Mouse (Mus musculus) MEL (cell line): Measurements from ENCODE around the gene Hpdl. TPM values are rescaled to one million over a fixed set of nuclear protein-coding genes. Genes with fewer than 3 reads are reported as not detected.

ENCODE experiments used
- DNase-seq: peaks from one replicate; pipeline ENCODE4 v3.0.0; 2011; ENCODE audit warnings: low read depth, low spot score
- H3K27ac ChIP-seq: 2 replicates; pipeline ENCODE4 v1.5.1; 2012; ENCODE audit warnings: low read depth, mild to moderate bottlenecking, control low read depth, low read length, moderate library complexity; ENCODE audit not compliant: control insufficient read depth
- H3K27me3 ChIP-seq, 2 experiments: fragments of 150-350 bp in 1 of 2; sonication (generic) in 1 of 2; 2 replicates each; pipeline ENCODE4 v1.6.1; 2012; ENCODE audit warnings: low read length in 2 of 2, mild to moderate bottlenecking in 2 of 2, improper control_type of control experiment in 1 of 2, moderate library complexity in 1 of 2; ENCODE audit not compliant: insufficient read depth in 2 of 2, control insufficient read depth in 1 of 2
- H3K36me3 ChIP-seq, 2 experiments: 2 replicates each; pipeline ENCODE4 v1.6.1; 2012 to 2014; ENCODE audit warnings: low read length in 2 of 2, improper control_type of control experiment in 1 of 2, inconsistent platforms in 1 of 2, mild to moderate bottlenecking in 1 of 2; ENCODE audit not compliant: insufficient read depth in 2 of 2, control insufficient read depth in 1 of 2
- H3K4me1 ChIP-seq, 2 experiments: fragments of 150-350 bp in 1 of 2; sonication (generic) in 1 of 2; 2 replicates each; pipeline ENCODE4 v1.6.1; 2012; ENCODE audit warnings: low read length in 2 of 2, improper control_type of control experiment in 1 of 2, mild to moderate bottlenecking in 1 of 2; ENCODE audit not compliant: insufficient read depth in 2 of 2, control insufficient read depth in 1 of 2
- H3K4me3 ChIP-seq, 2 experiments: fragments of 150-350 bp in 1 of 2; sonication (generic) in 1 of 2; 2 replicates each; pipeline ENCODE4 v1.5.1; 2012; ENCODE audit warnings: low read depth in 2 of 2, low read length in 2 of 2, mild to moderate bottlenecking in 2 of 2, moderate library complexity in 2 of 2, control low read depth in 1 of 2, improper control_type of control experiment in 1 of 2; ENCODE audit not compliant: control insufficient read depth in 1 of 2, insufficient read depth in 1 of 2
- H3K79me2 ChIP-seq: 2 replicates; pipeline ENCODE4 v1.6.1; 2012; ENCODE audit warnings: mild to moderate bottlenecking, low read length, moderate library complexity; ENCODE audit not compliant: control insufficient read depth, poor library complexity, insufficient read depth
- H3K9ac ChIP-seq: 2 replicates; pipeline ENCODE4 v1.6.1; 2012; ENCODE audit warnings: low read depth, mild to moderate bottlenecking, control low read depth, low read length, moderate library complexity; ENCODE audit not compliant: control insufficient read depth, poor library complexity, severe bottlenecking
- H3K9me3 ChIP-seq: fragments of 150-350 bp; sonication (generic); replicated peaks from 2 replicates; pipeline ENCODE4 v1.6.1; 2012; ENCODE audit warnings: mild to moderate bottlenecking, low read length, improper control_type of control experiment, moderate library complexity; ENCODE audit not compliant: insufficient read depth
- BHLHE40 ChIP-seq: IDR thresholded peaks from 2 replicates; pipeline ENCODE4 v1.6.1; 2012; ENCODE audit warnings: low read depth, mild to moderate bottlenecking, inconsistent platforms, low read length, improper control_type of control experiment, borderline replicate concordance
- CHD1 ChIP-seq: IDR thresholded peaks from 2 replicates; pipeline ENCODE4 v1.6.1; 2012; ENCODE audit warnings: low read depth, mild to moderate bottlenecking, inconsistent platforms, low read length, improper control_type of control experiment
- EP300 ChIP-seq, 2 experiments: IDR thresholded peaks; 2 replicates each; pipeline ENCODE4 v1.6.1; 2011; ENCODE audit warnings: improper control_type of control experiment in 2 of 2, low read length in 2 of 2, low read depth in 1 of 2, mild to moderate bottlenecking in 1 of 2
- ETS1 ChIP-seq: IDR thresholded peaks from 2 replicates; pipeline ENCODE4 v1.6.1; 2012; ENCODE audit warnings: low read depth, mild to moderate bottlenecking, inconsistent platforms, low read length, improper control_type of control experiment, moderate library complexity
- GABPA ChIP-seq: IDR thresholded peaks from 2 replicates; pipeline ENCODE4 v1.6.1; 2012; ENCODE audit warnings: low read depth, mild to moderate bottlenecking, inconsistent platforms, low read length, improper control_type of control experiment, moderate library complexity
- JUND ChIP-seq: IDR thresholded peaks from 2 replicates; pipeline ENCODE4 v1.6.1; 2011; ENCODE audit warnings: low read depth, mild to moderate bottlenecking, improper control_type of control experiment, low read length
- MAFK ChIP-seq: IDR thresholded peaks from 2 replicates; pipeline ENCODE4 v1.6.1; 2011; ENCODE audit warnings: low read depth, mild to moderate bottlenecking, low read length, improper control_type of control experiment, borderline replicate concordance
- MAZ ChIP-seq: IDR thresholded peaks from 2 replicates; pipeline ENCODE4 v1.6.1; 2012; ENCODE audit warnings: low read depth, mild to moderate bottlenecking, inconsistent platforms, low read length, improper control_type of control experiment
- MEF2A ChIP-seq: IDR thresholded peaks from 2 replicates; pipeline ENCODE4 v1.6.1; 2014; ENCODE audit warnings: low read depth, mild to moderate bottlenecking, inconsistent platforms, low read length, improper control_type of control experiment; ENCODE audit not compliant: poor library complexity, insufficient replicate concordance, severe bottlenecking; ENCODE audit errors: extremely low read depth
- MXI1 ChIP-seq: IDR thresholded peaks from 2 replicates; pipeline ENCODE4 v1.6.1; 2011; ENCODE audit warnings: mild to moderate bottlenecking, low read depth, low read length, improper control_type of control experiment
- MYC ChIP-seq: IDR thresholded peaks from 2 replicates; pipeline ENCODE4 v1.6.1; 2011; ENCODE audit warnings: low read depth, mild to moderate bottlenecking, low read length, improper control_type of control experiment, moderate library complexity
- NELFE ChIP-seq: IDR thresholded peaks from 2 replicates; pipeline ENCODE4 v1.6.1; 2011; ENCODE audit warnings: low read depth, low read length, improper control_type of control experiment
- POLR2A ChIP-seq, 2 experiments: IDR thresholded peaks; 2 replicates each; pipeline ENCODE4 v1.6.1; 2011 to 2012; ENCODE audit warnings: low read length in 2 of 2, mild to moderate bottlenecking in 2 of 2, control low read depth in 1 of 2, improper control_type of control experiment in 1 of 2, low read depth in 1 of 2, moderate library complexity in 1 of 2; ENCODE audit not compliant: control insufficient read depth in 1 of 2, insufficient read depth in 1 of 2, poor library complexity in 1 of 2
- POLR2AphosphoS5 ChIP-seq: IDR thresholded peaks from 2 replicates; pipeline ENCODE4 v1.6.1; 2012; ENCODE audit warnings: low read depth, borderline replicate concordance, mild to moderate bottlenecking, inconsistent platforms, low read length, moderate library complexity, mixed read lengths
- RAD21 ChIP-seq: IDR thresholded peaks from 2 replicates; pipeline ENCODE4 v1.6.1; 2011; ENCODE audit warnings: mild to moderate bottlenecking, low read depth, low read length, improper control_type of control experiment
- SIN3A ChIP-seq: IDR thresholded peaks from 2 replicates; pipeline ENCODE4 v1.6.1; 2012; ENCODE audit warnings: low read length, improper control_type of control experiment, inconsistent platforms
- TAL1 ChIP-seq: IDR thresholded peaks from 2 replicates; pipeline ENCODE4 v1.6.1; 2012; ENCODE audit warnings: mild to moderate bottlenecking, inconsistent platforms, low read length, moderate library complexity, mixed read lengths
- TBP ChIP-seq: IDR thresholded peaks from 2 replicates; pipeline ENCODE4 v1.8.0; 2011; ENCODE audit warnings: low read depth, low read length, improper control_type of control experiment
- TCF12 ChIP-seq: IDR thresholded peaks from 2 replicates; pipeline ENCODE4 v1.6.1; 2014; ENCODE audit warnings: low read depth, mild to moderate bottlenecking, inconsistent platforms, low read length, improper control_type of control experiment, moderate library complexity
- USF1 ChIP-seq: IDR thresholded peaks from 2 replicates; pipeline ENCODE4 v1.6.1; 2014; ENCODE audit warnings: low read depth, mild to moderate bottlenecking, inconsistent platforms, low read length, improper control_type of control experiment, moderate library complexity
- USF2 ChIP-seq, 2 experiments: IDR thresholded peaks; 2 replicates each; pipeline ENCODE4 v1.6.1; 2011 to 2012; ENCODE audit warnings: improper control_type of control experiment in 2 of 2, low read length in 2 of 2, borderline replicate concordance in 1 of 2, inconsistent platforms in 1 of 2, low read depth in 1 of 2, mild to moderate bottlenecking in 1 of 2; ENCODE audit not compliant: insufficient read depth in 1 of 2
- ZKSCAN1 ChIP-seq: IDR thresholded peaks from 2 replicates; pipeline ENCODE4 v1.6.1; 2012; ENCODE audit warnings: low read depth, mild to moderate bottlenecking, inconsistent platforms, low read length, improper control_type of control experiment, moderate library complexity
- polyA plus RNA-seq, 2 experiments: library from polyadenylated mRNA; stranded (reverse) in 1 of 2; unstranded in 1 of 2; fragments of >175 nt in 1 of 2; fragments of >200 nt in 1 of 2; gene quantifications; 2 replicates each; pipeline versions ENCODE4 v1.2.1 to v1.2.4; 2012; ENCODE audit warnings: low replicate concordance in 2 of 2, low read depth in 1 of 2; ENCODE audit not compliant: insufficient read length in 2 of 2, insufficient read depth in 1 of 2, missing spikeins in 1 of 2
- total RNA-seq: library from RNA; depleted of rRNA; stranded (reverse); fragments of 300-350 nt; gene quantifications from 2 replicates; pipeline ENCODE4 v1.2.3, GENCODE M21; 2012

Gene Hpdl
- total and polyA plus RNA-seq, 3 experiments, result 0.14 TPM; not detected in 2

DNA sequence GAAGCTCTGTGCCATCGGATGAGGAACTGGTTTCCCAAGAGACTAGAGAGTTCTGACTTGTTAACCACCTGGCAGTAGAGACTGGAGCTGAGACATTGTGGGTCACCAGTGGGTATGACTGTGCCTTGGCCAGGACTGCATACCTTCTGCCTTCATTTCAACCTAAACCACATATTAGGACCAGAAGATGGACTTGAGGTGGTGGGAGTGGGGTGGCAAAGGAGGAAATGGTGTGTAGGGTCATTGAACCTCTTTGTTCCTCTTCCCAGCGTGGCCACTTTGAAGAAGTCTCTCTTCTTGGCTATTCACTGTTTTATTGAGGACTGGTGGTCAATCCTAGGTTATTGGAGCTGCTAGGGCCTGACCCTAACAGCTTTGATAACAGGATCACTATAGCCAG lies 40.1 kb downstream of the Hpdl start:
- H3K9ac ChIP-seq, result no peak overlapping the region
- no peaks in the 10 kb centered on the region for H3K36me3 ChIP-seq
- H3K27ac ChIP-seq, result no peak overlapping the region
- H3K9me3 ChIP-seq, result no peaks in the 10 kb centered on the region
- H3K79me2 ChIP-seq, result no peaks in the 10 kb centered on the region
- H3K4me3 ChIP-seq, result no peak overlapping the region
- no peak for TF ChIP-seq USF2 (IDR thresholded peaks at IDR 0.05; ENCODE audit: borderline replicate concordance in 1 of 2, insufficient read depth in 1 of 2, low read depth in 1 of 2, low read length in 2 of 2)
- no peak for TF ChIP-seq MEF2A
- TF ChIP-seq TBP, result no peak
- TF ChIP-seq MAFK, result no peak
- TF ChIP-seq RAD21, result no peak
- TF ChIP-seq BHLHE40, result no peak
- no peak for TF ChIP-seq POLR2A (IDR thresholded peaks at IDR 0.05; ENCODE audit: control insufficient read depth in 1 of 2, insufficient read depth in 1 of 2, low read depth in 1 of 2, low read length in 2 of 2, poor library complexity in 1 of 2)
- TF ChIP-seq JUND, result no peak
- no peak for TF ChIP-seq ZKSCAN1
- TF ChIP-seq MYC, result no peak
- no peak for TF ChIP-seq NELFE
- TF ChIP-seq POLR2AphosphoS5, result no peak
- no peak for TF ChIP-seq EP300 (IDR thresholded peaks at IDR 0.05; ENCODE audit: low read depth in 1 of 2, low read length in 2 of 2)
- TF ChIP-seq ETS1, result no peak
- TF ChIP-seq CHD1, result no peak
- no peak for TF ChIP-seq SIN3A
- DNase-seq, result no peak
- no peaks in the 10 kb centered on the region for H3K4me1 ChIP-seq
- H3K27me3 ChIP-seq, result no peaks in the 10 kb centered on the region; a peak in 1 of 4 replicates

DNA sequence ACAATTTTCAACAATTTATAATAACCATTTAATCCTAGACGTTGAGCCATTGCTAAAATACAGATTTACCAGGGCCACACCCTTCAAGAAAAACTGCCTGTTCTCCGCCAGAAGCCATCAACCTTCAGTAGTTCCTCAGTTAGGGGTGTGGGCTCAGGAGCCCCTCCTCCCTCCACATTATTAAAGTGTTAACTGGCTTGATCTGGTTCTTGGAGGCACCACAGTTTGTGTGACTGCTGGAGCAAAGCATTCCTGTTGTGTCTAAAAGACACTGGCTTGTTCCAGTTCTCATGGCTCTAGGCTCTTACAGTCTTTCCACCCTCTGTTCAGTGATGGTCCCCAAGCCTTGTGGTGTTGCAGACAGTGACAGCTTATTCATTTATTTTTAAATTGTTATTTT lies 41.0 kb downstream of the Hpdl start:
- DNase-seq, result no peak
- Histone ChIP-seq H3K27me3 (no peaks in the 10 kb centered on the region; a peak in 1 of 4 replicates), H3K4me3 (no peak overlapping the region), H3K9ac (no peak overlapping the region), H3K36me3 (no peaks in the 10 kb centered on the region), H3K9me3 (no peaks in the 10 kb centered on the region), H3K79me2 (no peaks in the 10 kb centered on the region), H3K4me1 (no peaks in the 10 kb centered on the region), H3K27ac (no peak overlapping the region)
- TF ChIP-seq GABPA, result no peak
- no peak for TF ChIP-seq MAZ
- TF ChIP-seq USF2 (IDR thresholded peaks at IDR 0.05; ENCODE audit: borderline replicate concordance in 1 of 2, insufficient read depth in 1 of 2, low read depth in 1 of 2, low read length in 2 of 2), result no peak
- no peak for TF ChIP-seq MXI1
- no peak for TF ChIP-seq USF1
- no peak for TF ChIP-seq TCF12
- no peak for TF ChIP-seq TBP
- TF ChIP-seq TAL1, result no peak
